Mouse (Mus musculus) forebrain, embryonic 16.5 days (tissue): ENCODE measurements around the gene Shcbp1l. TPM values are rescaled to one million over a fixed set of nuclear protein-coding genes. Genes with fewer than 3 reads are reported as not detected.

ENCODE experiments used
- polyA plus RNA-seq: library from polyadenylated mRNA; unstranded; fragments of >200 nt; fragmentation: Nextera tagmentation; extraction: Ambion mirVana; gene quantifications from 2 replicates; pipeline ENCODE4 v1.2.1, GENCODE M21; 2015

The Shcbp1l gene
- polyA plus RNA-seq, 1 experiment from 2014 or later: 0.67 TPM

Other genes starting within 250 kb of the Shcbp1l start
- 1.6 and 2.0 TPM in 2 replicates for gene Lamc2, start 238.7 kb upstream of the Shcbp1l start, polyA plus RNA-seq
- gene Lamc1, start 92.4 kb upstream of the Shcbp1l start, polyA plus RNA-seq: 14.4 and 18.5 TPM in 2 replicates
- gene Dhx9, start 62.5 kb downstream of the Shcbp1l start, polyA plus RNA-seq: 30.8 and 38.4 TPM in 2 replicates
- gene Npl, start 124.9 kb downstream of the Shcbp1l start, polyA plus RNA-seq: 6.6 and 8.8 TPM in 2 replicates
- 16.1 and 22.4 TPM in 2 replicates for gene Rgs8, start 227.9 kb downstream of the Shcbp1l start, polyA plus RNA-seq